Mouse (Mus musculus): ENCODE measurements around the gene Kpna7. TPM values are rescaled to one million over a fixed set of nuclear protein-coding genes. Genes with fewer than 3 reads are reported as not detected.
"Not testable (repeated sequence)": the region's sequence is repeated elsewhere in the genome, so short reads cannot be mapped to it uniquely, and the experiment has no call there.

Kpna7 gene
- total RNA-seq, 1 experiment from 2014 or later = not detected

- ATAC-seq (ENCODE audit: extremely low read depth, insufficient number of reproducible peaks, low FRiP score, poor library complexity, severe bottlenecking) = no peak
Measured at GRCm38 (mm10) chr5:145057907-145058306, 25.9 kb downstream of the Kpna7 start.

GRCm38 (mm10) chr5:145054187-145054586, 29.6 kb downstream of the Kpna7 start:
- not testable (repeated sequence) for ATAC-seq (ENCODE audit: extremely low read depth, insufficient number of reproducible peaks, low FRiP score, poor library complexity, severe bottlenecking)

- not testable (repeated sequence) for ATAC-seq (ENCODE audit: extremely low read depth, insufficient number of reproducible peaks, low FRiP score, poor library complexity, severe bottlenecking)
Measured at GRCm38 (mm10) chr5:145042690-145043089, 41.1 kb downstream of the Kpna7 start, which contains the start of gene 1700018F24Rik. Gene 1700018F24Rik (plus strand): TSS chr5:145042990.

GRCm38 (mm10) chr5:145041628-145042027, 42.2 kb downstream of the Kpna7 start:
- ATAC-seq (ENCODE audit: extremely low read depth, insufficient number of reproducible peaks, low FRiP score, poor library complexity, severe bottlenecking) = no peak

GRCm38 (mm10) chr5:145032391-145032790, 51.4 kb downstream of the Kpna7 start, which contains the start of gene Gm4871:
Gene Gm4871 (minus strand): TSS chr5:145032754.
- not testable (repeated sequence) for ATAC-seq (ENCODE audit: extremely low read depth, insufficient number of reproducible peaks, low FRiP score, poor library complexity, severe bottlenecking)

GRCm38 (mm10) chr5:145030476-145030875, 53.4 kb downstream of the Kpna7 start:
- not testable (repeated sequence) for ATAC-seq (ENCODE audit: extremely low read depth, insufficient number of reproducible peaks, low FRiP score, poor library complexity, severe bottlenecking)

GRCm38 (mm10) chr5:145020712-145021111, 63.1 kb downstream of the Kpna7 start:
- not testable (repeated sequence) for ATAC-seq (ENCODE audit: extremely low read depth, insufficient number of reproducible peaks, low FRiP score, poor library complexity, severe bottlenecking)

GRCm38 (mm10) chr5:145020254-145020653, 63.6 kb downstream of the Kpna7 start:
- not testable (repeated sequence) for ATAC-seq (ENCODE audit: extremely low read depth, insufficient number of reproducible peaks, low FRiP score, poor library complexity, severe bottlenecking)

GRCm38 (mm10) chr5:145016761-145017160, 67.1 kb downstream of the Kpna7 start:
- ATAC-seq (ENCODE audit: extremely low read depth, insufficient number of reproducible peaks, low FRiP score, poor library complexity, severe bottlenecking) = not testable (repeated sequence)

GRCm38 (mm10) chr5:145014278-145014677, 69.6 kb downstream of the Kpna7 start:
- ATAC-seq (ENCODE audit: extremely low read depth, insufficient number of reproducible peaks, low FRiP score, poor library complexity, severe bottlenecking) = no peak

GRCm38 (mm10) chr5:145008878-145009659, 74.8 kb downstream of the Kpna7 start:
- no peak for ATAC-seq (ENCODE audit: extremely low read depth, insufficient number of reproducible peaks, low FRiP score, poor library complexity, severe bottlenecking)

GRCm38 (mm10) chr5:145005596-145005995, 78.2 kb downstream of the Kpna7 start:
- ATAC-seq (ENCODE audit: extremely low read depth, insufficient number of reproducible peaks, low FRiP score, poor library complexity, severe bottlenecking) = no peak

GRCm38 (mm10) chr5:145004495-145004894, 79.3 kb downstream of the Kpna7 start:
- no peak for ATAC-seq (ENCODE audit: extremely low read depth, insufficient number of reproducible peaks, low FRiP score, poor library complexity, severe bottlenecking)

GRCm38 (mm10) chr5:145003362-145003761, 80.5 kb downstream of the Kpna7 start:
- ATAC-seq (ENCODE audit: extremely low read depth, insufficient number of reproducible peaks, low FRiP score, poor library complexity, severe bottlenecking) = no peak

GRCm38 (mm10) chr5:144998491-144998890, 85.3 kb downstream of the Kpna7 start:
- ATAC-seq (ENCODE audit: extremely low read depth, insufficient number of reproducible peaks, low FRiP score, poor library complexity, severe bottlenecking) = no peak

GRCm38 (mm10) chr5:144990481-144990880, 93.3 kb downstream of the Kpna7 start:
- no peak for ATAC-seq (ENCODE audit: extremely low read depth, insufficient number of reproducible peaks, low FRiP score, poor library complexity, severe bottlenecking)

- no peak for ATAC-seq (ENCODE audit: extremely low read depth, insufficient number of reproducible peaks, low FRiP score, poor library complexity, severe bottlenecking)
Measured at GRCm38 (mm10) chr5:144990051-144990450, 93.8 kb downstream of the Kpna7 start.

- ATAC-seq (ENCODE audit: extremely low read depth, insufficient number of reproducible peaks, low FRiP score, poor library complexity, severe bottlenecking) = no peak
Measured at GRCm38 (mm10) chr5:144989061-144989405, 94.8 kb downstream of the Kpna7 start.

- no peak for ATAC-seq (ENCODE audit: extremely low read depth, insufficient number of reproducible peaks, low FRiP score, poor library complexity, severe bottlenecking)
Measured at GRCm38 (mm10) chr5:144988340-144989060, 95.3 kb downstream of the Kpna7 start.

GRCm38 (mm10) chr5:144987561-144987960, 96.3 kb downstream of the Kpna7 start:
- no peak for ATAC-seq (ENCODE audit: extremely low read depth, insufficient number of reproducible peaks, low FRiP score, poor library complexity, severe bottlenecking)
